Mouse (Mus musculus) ES-E14 (cell line): Measurements from ENCODE around the gene Nos1. TPM values are rescaled to one million over a fixed set of nuclear protein-coding genes. Genes with fewer than 3 reads are reported as not detected.
"Not testable (repeated sequence)": the region's sequence is repeated elsewhere in the genome, so short reads cannot be mapped to it uniquely, and the experiment has no call there.

Experiments used
- DNase-seq: peaks from one replicate; pipeline ENCODE4 v3.0.0-alpha.2; 2013; ENCODE audit warnings: low read depth, low spot score
- H3K27ac ChIP-seq: 2 replicates; pipeline ENCODE4 v1.5.1; 2012; ENCODE audit warnings: low read depth, mild to moderate bottlenecking, low read length, moderate library complexity, mixed read lengths; ENCODE audit not compliant: poor library complexity, insufficient read depth, severe bottlenecking
- H3K36me3 ChIP-seq: 2 replicates; pipeline ENCODE4 v1.6.1; 2012; ENCODE audit warnings: mild to moderate bottlenecking, low read length, moderate library complexity, mixed read lengths; ENCODE audit not compliant: control insufficient read depth, poor library complexity, insufficient read depth, severe bottlenecking
- H3K4me1 ChIP-seq, 2 experiments: fragments of 150-350 bp in 1 of 2; sonication (generic) in 1 of 2; 2 replicates each; pipeline ENCODE4 v1.6.1; 2012; ENCODE audit warnings: low read length in 2 of 2, mild to moderate bottlenecking in 1 of 2, mixed read lengths in 1 of 2; ENCODE audit not compliant: control insufficient read depth in 2 of 2, insufficient read depth in 2 of 2, poor library complexity in 1 of 2
- H3K4me3 ChIP-seq, 2 experiments: fragments of 150-350 bp in 1 of 2; sonication (generic) in 1 of 2; 2 replicates each; pipeline ENCODE4 v1.5.1; 2012; ENCODE audit warnings: low read length in 2 of 2, low read depth in 1 of 2, mild to moderate bottlenecking in 1 of 2, mixed read lengths in 1 of 2; ENCODE audit not compliant: insufficient read depth in 1 of 2, poor library complexity in 1 of 2, severe bottlenecking in 1 of 2
- H3K9ac ChIP-seq: 2 replicates; pipeline ENCODE4 v1.6.1; 2012; ENCODE audit warnings: low read depth, mild to moderate bottlenecking, low read length, mixed read lengths; ENCODE audit not compliant: poor library complexity, insufficient read depth, severe bottlenecking
- H3K9me3 ChIP-seq: fragments of 150-350 bp; sonication (generic); 2 replicates; pipeline ENCODE4 v1.6.1; 2012; ENCODE audit warnings: low read depth, mild to moderate bottlenecking, low read length; ENCODE audit not compliant: control insufficient read depth, insufficient read depth
- CHD2 ChIP-seq: IDR thresholded peaks from 2 replicates; pipeline ENCODE4 v1.6.1; 2014; ENCODE audit warnings: mild to moderate bottlenecking, low read depth, low read length, inconsistent platforms
- HCFC1 ChIP-seq: IDR thresholded peaks from 2 replicates; pipeline ENCODE4 v1.6.1; 2012; ENCODE audit warnings: low read length, inconsistent platforms, borderline replicate concordance; ENCODE audit not compliant: insufficient read depth
- MAFK ChIP-seq: IDR thresholded peaks from 2 replicates; pipeline ENCODE4 v1.6.1; 2014; ENCODE audit warnings: mild to moderate bottlenecking, low read depth, low read length, inconsistent platforms; ENCODE audit not compliant: insufficient read depth
- ZC3H11A ChIP-seq: IDR thresholded peaks from 2 replicates; pipeline ENCODE4 v1.6.1; 2012; ENCODE audit warnings: low read depth, mild to moderate bottlenecking, inconsistent platforms, low read length, borderline replicate concordance
- ZNF384 ChIP-seq: IDR thresholded peaks from 2 replicates; pipeline ENCODE4 v1.6.1; 2012; ENCODE audit warnings: low read depth, low read length, inconsistent platforms
- in situ Hi-C, 2 experiments: fragments of 600-800 bp; cut with MboI; formaldehyde crosslinking; loops; one replicate each; pipeline ENCODE4 v1.15.1; 2025; ENCODE audit warnings: low sequenced_read_pairs in 2 of 2, inconsistent platforms in 1 of 2; ENCODE audit not compliant: unreplicated experiment in 2 of 2
- total RNA-seq: library from RNA; depleted of rRNA; stranded (reverse); fragments of 300-350 nt; gene quantifications from 2 replicates; pipeline ENCODE4 v1.2.3, GENCODE M21; 2012

Gene Nos1
- total RNA-seq, 1 experiment: 3.4 TPM

GRCm38 (mm10) chr5:117880916-117881555, 100.2 kb downstream of the Nos1 start:
- peaks cover 2 to 4% of the 10 kb centered on the region in 2 experiments; a peak in 2 of 4 replicates for H3K4me1 ChIP-seq

DNA sequence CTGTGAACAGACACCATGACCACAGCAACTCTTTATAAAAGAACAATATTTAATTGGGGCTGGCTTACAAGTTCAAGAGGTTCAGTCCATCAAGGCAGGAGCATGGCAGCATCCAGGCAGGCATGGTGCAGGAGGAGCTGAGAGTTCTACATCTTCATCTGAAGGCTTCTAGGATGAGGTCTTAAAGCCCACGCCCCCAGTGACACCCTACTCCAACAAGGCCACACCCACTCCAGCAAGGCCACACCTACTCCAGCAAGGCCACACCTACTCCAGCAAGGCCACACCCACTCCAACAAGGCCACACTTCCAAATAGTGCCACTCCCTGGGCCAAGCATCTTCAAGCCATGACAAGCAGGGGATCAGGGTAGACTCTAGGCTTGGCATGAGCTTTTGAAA, 101.6 kb downstream of the Nos1 start:
- H3K4me3 ChIP-seq, in situ Hi-C loops, H3K27ac ChIP-seq, H3K9me3 ChIP-seq, DNase-seq, H3K9ac ChIP-seq, H3K4me1 ChIP-seq, H3K36me3 ChIP-seq: not testable (repeated sequence)

More at GRCm38 (mm10) chr5:117880916-117881555, 100.2 kb downstream of the Nos1 start:
- Histone ChIP-seq H3K36me3 (no peaks in the 10 kb centered on the region), H3K27ac (no peak overlapping the region), H3K9me3 (no peaks in the 10 kb centered on the region), H3K4me3 (no peak overlapping the region), H3K9ac (no peak overlapping the region)
- no peak for DNase-seq
- TF ChIP-seq MAFK: no peak
- no peak for TF ChIP-seq CHD2
- TF ChIP-seq HCFC1: no peak
- no peak for TF ChIP-seq ZNF384
- TF ChIP-seq ZC3H11A: no peak
- in situ Hi-C loops: no loop called here

DNA sequence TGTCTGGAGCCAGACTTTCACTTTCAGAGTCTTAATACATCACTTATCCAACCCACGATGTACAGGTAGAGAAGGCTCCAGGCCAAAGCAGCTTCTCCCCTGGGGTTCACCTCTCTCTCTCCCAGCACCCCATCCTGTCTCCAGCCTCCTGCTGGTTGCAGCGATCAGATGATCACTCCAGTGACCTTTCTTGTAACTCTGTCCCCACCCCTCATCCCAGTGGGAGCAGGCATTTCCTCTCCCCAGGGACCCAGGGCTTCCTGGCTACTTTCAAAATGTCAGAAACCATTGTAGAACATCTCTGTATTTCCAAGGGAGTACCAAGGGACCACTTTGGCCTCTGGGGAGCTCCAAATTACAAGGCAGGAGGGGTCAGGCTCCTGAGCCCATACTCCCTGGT, 104.2 kb downstream of the Nos1 start:
- in situ Hi-C loops: no loop called here
- H3K4me1 ChIP-seq: peaks cover 2% of the 10 kb centered on the region in 2 experiments; a peak in 2 of 4 replicates
- no peaks in the 10 kb centered on the region for H3K36me3 ChIP-seq
- H3K9me3 ChIP-seq: no peaks in the 10 kb centered on the region
- H3K9ac ChIP-seq: no peak overlapping the region
- H3K27ac ChIP-seq: no peak overlapping the region
- no peak for DNase-seq
- no peak overlapping the region for H3K4me3 ChIP-seq
- TF ChIP-seq HCFC1 (no peak), CHD2 (no peak), ZNF384 (no peak), MAFK (no peak), ZC3H11A (no peak)

DNA sequence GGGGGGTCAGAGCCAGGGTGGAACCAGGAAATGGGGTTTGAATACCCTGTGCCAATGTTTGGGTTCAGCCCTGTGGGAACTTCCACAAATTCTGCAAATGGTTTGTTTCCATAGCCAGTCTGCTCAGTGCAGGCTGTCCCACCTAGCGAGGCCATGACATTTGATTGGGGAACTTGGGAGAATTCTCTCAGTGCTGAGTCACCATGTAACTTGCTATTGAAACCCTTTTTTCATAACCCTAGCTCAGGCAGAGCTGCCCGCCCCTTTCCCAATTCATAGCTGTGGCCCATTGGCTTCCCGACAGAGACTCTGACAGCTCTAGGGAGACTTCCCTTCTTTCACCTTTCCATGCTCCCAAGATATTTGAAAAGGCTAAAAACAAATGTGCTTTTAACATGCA, 107.3 kb downstream of the Nos1 start:
- Histone ChIP-seq H3K9ac (no peak overlapping the region), H3K4me1 (peaks cover 4 to 8% of the 10 kb centered on the region in 2 experiments; a peak in 3 of 4 replicates), H3K9me3 (no peaks in the 10 kb centered on the region), H3K4me3 (no peak overlapping the region), H3K27ac (no peak overlapping the region), H3K36me3 (no peaks in the 10 kb centered on the region)
- TF ChIP-seq CHD2: no peak
- no peak for TF ChIP-seq MAFK
- TF ChIP-seq HCFC1: no peak
- no peak for TF ChIP-seq ZNF384
- TF ChIP-seq ZC3H11A: no peak
- no peak for DNase-seq
- in situ Hi-C loops: no loop called here

- DNase-seq: no peak
These were observed 108.1 kb downstream of the Nos1 start for GRCm38 (mm10) chr5:117888946-117889345.

More at GRCm38 (mm10) chr5:117888946-117889345, 108.1 kb downstream of the Nos1 start:
- Histone ChIP-seq H3K36me3 (no peaks in the 10 kb centered on the region), H3K9me3 (no peaks in the 10 kb centered on the region), H3K4me3 (no peak overlapping the region), H3K9ac (no peak overlapping the region), H3K4me1 (peaks cover 4 to 10% of the 10 kb centered on the region in 2 experiments; a peak in 3 of 4 replicates), H3K27ac (no peak overlapping the region)
- in situ Hi-C loops: no loop called here
- TF ChIP-seq HCFC1 (no peak), MAFK (no peak), ZC3H11A (no peak), CHD2 (no peak), ZNF384 (no peak)
